Mouse (Mus musculus): ENCODE measurements at regions not wholly inside any gene's neighbourhood (a gene's known extent, or its start where the extent isn't known, plus 50 kb on each side); places are given as distances from the start of the nearest gene placed in this dataset.

- DNase-seq (ENCODE audit: low read depth, low spot score), result no peak
These were observed 185.1 kb upstream of the Tmem72 start for GRCm38 (mm10) chr6:116901816-116902215.

GRCm38 (mm10) chr6:116902371-116902770, 185.7 kb upstream of the Tmem72 start:
- DNase-seq (ENCODE audit: low read depth, low spot score), result no peak

GRCm38 (mm10) chr6:116906426-116907172, 189.9 kb upstream of the Tmem72 start:
- DNase-seq (ENCODE audit: low read depth, low spot score), result no peak

DNA sequence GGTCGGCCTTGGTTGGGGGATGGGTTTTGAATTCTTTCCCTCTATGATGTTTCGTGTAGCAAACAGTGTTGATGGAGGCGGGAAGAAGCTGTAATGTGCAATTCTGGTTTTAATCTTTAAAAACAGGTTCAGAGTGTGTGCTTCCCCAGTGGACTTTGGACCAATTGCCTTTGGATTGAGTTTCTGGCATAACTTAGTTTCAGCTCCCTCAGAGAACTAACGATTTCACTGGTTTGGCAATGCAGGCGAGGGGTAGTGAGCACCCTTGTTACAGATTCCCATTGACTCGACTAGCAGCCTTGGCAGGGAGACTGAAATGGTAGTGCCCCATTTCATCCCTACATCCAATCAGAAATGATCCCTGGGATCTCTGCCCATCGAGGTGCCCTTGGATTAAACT, 193.9 kb upstream of the Tmem72 start:
- no peak for DNase-seq (ENCODE audit: low read depth, low spot score)

GRCm38 (mm10) chr6:116912161-116912560, 195.4 kb upstream of the Tmem72 start:
- no peak for DNase-seq (ENCODE audit: low read depth, low spot score)

DNA sequence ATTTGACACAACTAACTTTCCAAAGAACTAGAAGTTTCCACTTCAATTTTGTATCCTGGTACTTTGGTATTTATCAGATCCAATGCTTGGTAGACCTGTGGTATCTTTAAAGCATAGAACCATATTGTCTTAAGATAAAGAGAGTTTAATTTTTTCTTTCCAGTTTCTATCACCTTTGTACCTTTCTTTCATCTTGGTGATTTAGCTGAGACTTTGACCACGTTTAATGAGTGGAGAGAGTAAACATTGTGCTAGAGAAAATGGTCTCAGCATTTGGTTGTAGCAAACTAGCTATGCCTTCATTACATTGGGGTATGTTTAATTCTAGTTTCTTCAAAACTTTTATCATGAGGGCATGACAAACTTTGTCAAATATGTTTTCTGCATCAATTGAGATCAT, 197.4 kb upstream of the Tmem72 start:
- no peak for DNase-seq (ENCODE audit: low read depth, low spot score)

- DNase-seq (ENCODE audit: low read depth, low spot score), result no peak
These were observed 218.3 kb upstream of the Tmem72 start for GRCm38 (mm10) chr6:116935024-116935423.

DNA sequence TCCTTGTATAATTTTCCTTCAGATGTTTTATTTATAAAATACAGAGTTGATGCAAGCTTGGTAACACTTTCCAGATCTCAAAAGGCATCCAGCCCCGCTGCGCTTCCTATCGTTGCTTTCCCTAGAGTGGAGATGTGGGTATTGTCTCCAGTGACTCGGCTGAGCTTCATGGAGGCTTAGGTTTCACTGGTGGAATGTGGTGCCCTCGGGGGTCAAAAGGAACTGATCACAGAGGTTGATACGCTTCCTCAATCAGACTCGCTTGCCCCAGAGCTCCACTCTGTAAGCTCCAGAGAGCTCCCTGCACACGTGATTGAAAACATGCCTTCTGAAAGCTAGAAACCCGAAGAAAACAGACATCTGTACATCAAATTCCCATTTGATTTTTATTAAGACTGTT, 224.9 kb upstream of the Tmem72 start:
- no peak for DNase-seq (ENCODE audit: low read depth, low spot score)

DNA sequence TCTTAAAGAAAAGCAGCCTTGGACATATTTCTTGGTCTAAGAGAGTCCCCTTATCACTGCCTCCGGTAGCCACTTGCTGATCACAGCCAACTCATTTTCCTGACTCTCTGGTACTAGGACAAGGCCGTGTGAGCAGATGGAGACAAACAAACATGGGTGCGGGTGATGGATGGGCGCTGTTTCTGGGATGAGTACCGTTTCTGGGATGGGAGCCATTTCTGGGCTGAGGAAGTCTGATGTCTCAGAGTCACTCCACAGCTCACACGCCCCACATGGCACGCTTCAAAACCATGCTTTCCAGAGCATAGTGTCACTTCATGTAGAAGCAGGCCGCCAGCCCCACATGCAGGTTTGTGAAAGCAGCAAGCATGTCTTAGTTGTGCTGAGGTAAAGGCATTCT, 225.6 kb upstream of the Cxcl12 start:
- DNase-seq (ENCODE audit: low read depth, low spot score), result no peak

- no peak for DNase-seq (ENCODE audit: low read depth, low spot score)
These were observed 222.1 kb upstream of the Cxcl12 start for GRCm38 (mm10) chr6:116946083-116946732.

GRCm38 (mm10) chr6:116959611-116960010, 208.7 kb upstream of the Cxcl12 start:
- DNase-seq (ENCODE audit: low read depth, low spot score), result no peak

GRCm38 (mm10) chr6:116960641-116961040, 207.7 kb upstream of the Cxcl12 start:
- DNase-seq (ENCODE audit: low read depth, low spot score), result no peak

GRCm38 (mm10) chr6:116966436-116966835, 201.9 kb upstream of the Cxcl12 start:
- no peak for DNase-seq (ENCODE audit: low read depth, low spot score)

- no peak for DNase-seq (ENCODE audit: low read depth, low spot score)
These were observed 198.9 kb upstream of the Cxcl12 start for GRCm38 (mm10) chr6:116969381-116969910.

DNA sequence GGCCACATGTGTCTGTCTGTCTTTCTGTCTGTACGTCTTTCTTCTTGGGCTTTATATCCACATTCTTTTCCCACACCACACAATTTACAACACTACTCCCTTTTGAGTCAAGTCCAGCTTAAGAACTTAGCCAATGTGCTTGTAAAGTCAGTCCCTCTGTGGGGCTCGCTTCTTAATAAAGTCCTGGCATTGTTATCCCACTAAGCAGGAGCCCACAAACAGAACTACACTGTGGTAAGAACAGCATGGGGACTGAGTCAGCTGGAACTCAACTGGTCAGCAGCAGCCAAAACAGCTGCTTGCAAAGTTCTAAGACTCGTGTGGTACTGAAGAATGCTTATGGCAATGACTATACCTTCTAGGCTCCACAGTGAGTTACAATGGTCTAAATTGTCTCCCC, 193.5 kb upstream of the Cxcl12 start:
- no peak for DNase-seq (ENCODE audit: low read depth, low spot score)

DNA sequence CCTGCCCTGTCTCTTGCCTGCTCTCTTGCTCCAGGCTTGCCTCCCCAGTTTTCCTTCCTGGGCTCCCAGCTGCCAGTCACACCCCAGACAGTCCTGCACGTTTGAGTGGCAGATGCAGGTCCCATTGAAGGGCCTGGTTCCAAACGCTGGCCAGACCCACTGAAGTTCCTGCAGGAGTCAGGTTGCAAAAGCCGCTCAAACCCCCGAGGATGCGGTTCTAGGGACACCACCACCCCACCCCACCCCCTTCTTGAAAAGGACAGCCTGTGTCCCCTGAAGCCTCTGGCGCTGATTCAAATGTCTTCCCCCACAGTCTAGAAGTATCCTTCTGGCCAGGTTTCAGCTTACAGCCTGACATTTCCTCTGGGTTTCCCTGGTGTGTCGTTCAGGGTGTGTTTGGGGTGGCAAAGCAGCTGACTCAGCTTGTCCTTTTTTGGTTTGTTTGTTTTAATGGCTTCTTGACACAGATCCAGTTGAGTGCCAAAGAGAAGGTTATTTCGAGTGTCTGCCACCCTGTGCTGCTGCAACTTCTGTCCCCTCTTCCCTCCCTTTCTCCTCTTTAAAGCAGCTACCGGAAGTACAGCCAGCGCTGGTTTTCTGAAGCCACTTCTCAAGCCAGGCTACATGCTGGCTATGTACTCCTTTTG, 187.9 kb upstream of the Cxcl12 start:
- DNase-seq (ENCODE audit: low read depth, low spot score), result no peak

DNA sequence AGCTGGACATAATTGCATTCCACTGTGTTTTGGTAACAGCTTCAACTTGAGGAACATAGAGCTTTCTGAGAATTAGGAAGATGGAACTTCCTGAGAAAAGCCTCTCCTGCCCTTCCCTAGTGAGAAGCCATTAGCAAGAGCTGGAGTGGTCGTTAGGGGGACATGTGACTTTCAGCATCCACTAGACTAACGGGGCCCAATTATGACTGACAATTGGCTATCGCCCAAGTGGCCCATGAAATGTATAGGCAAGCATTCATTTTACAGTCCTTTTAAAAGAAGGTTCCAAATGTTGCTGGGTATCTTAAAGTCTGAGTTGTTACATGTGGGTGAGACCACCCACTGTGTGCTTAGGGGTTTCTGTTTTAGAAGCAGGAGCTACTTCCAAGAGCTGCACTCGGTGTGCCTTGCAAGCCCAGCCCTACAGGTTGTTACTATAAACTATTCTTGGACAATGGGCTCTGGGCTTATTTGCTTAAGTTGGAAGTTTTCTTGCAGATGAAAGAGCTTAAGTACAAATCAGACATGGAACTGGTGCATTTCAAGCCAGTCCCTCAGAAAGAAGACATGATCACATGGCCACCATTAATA, 183.1 kb upstream of the Cxcl12 start:
- DNase-seq (ENCODE audit: low read depth, low spot score), result no peak

GRCm38 (mm10) chr6:116986266-116987000, 181.9 kb upstream of the Cxcl12 start:
- DNase-seq (ENCODE audit: low read depth, low spot score), result no peak

DNA sequence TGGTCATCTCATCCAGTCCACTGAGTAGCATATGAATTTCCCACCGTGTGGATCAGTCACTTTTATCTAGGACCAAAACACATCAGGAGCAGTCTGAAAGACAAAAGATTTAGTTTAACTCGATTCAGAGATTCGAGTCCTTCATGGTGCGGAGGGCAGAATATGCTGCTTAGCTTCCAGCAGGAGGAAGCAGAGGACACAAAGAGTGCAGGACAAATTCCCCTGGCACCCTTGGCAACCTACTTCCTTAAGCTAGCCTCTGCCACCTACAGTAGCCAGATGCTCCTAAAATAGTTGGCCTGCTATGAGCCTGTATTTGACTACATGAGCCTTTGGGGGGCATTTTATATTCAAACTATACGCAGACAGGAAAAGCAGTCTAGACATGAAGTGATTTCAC, 181.1 kb upstream of the Cxcl12 start:
- no peak for DNase-seq (ENCODE audit: low read depth, low spot score)

- DNase-seq (ENCODE audit: low read depth, low spot score), result no peak
These were observed 169.2 kb upstream of the Cxcl12 start for GRCm38 (mm10) chr6:116998948-116999682.

GRCm38 (mm10) chr6:116999940-117000339, 168.4 kb upstream of the Cxcl12 start:
- no peak for DNase-seq (ENCODE audit: low read depth, low spot score)

Data from WW6 (cell line).